Mouse (Mus musculus) kidney, adult 2 months (tissue): ENCODE measurements around the gene Insr. TPM values are rescaled to one million over a fixed set of nuclear protein-coding genes. Genes with fewer than 3 reads are reported as not detected.
"Not testable (repeated sequence)": the region's sequence is repeated elsewhere in the genome, so short reads cannot be mapped to it uniquely, and the experiment has no call there.

Source experiments
- DNase-seq: peaks from one replicate; pipeline ENCODE4 v3.0.0; 2021
- H3K27ac ChIP-seq: fragments of 200-500 bp; 2 replicates; pipeline ENCODE4 v1.5.1; 2012; ENCODE audit warnings: low read depth, low read length, control low read depth, inconsistent platforms; ENCODE audit not compliant: insufficient read depth
- H3K27me3 ChIP-seq: fragments of 200-500 bp; replicated peaks from 2 replicates; pipeline ENCODE4 v1.6.1; 2012; ENCODE audit warnings: mild to moderate bottlenecking, moderate library complexity, low read length, inconsistent platforms; ENCODE audit not compliant: control insufficient read depth, insufficient read depth
- H3K36me3 ChIP-seq: fragments of 200-500 bp; 2 replicates; pipeline ENCODE4 v1.6.1; 2012; ENCODE audit warnings: mild to moderate bottlenecking, moderate library complexity, low read length, inconsistent platforms; ENCODE audit not compliant: control insufficient read depth, insufficient read depth
- H3K4me1 ChIP-seq: fragments of 200-500 bp; 2 replicates; pipeline ENCODE4 v1.6.1; 2011; ENCODE audit warnings: low read length; ENCODE audit not compliant: control insufficient read depth, insufficient read depth
- H3K4me3 ChIP-seq: fragments of 200-500 bp; 2 replicates; pipeline ENCODE4 v1.5.1; 2011; ENCODE audit warnings: mild to moderate bottlenecking, low read depth, low read length, control low read depth; ENCODE audit not compliant: insufficient read depth
- CTCF ChIP-seq: fragments of 200-500 bp; conservative IDR thresholded peaks from 2 replicates; pipeline ENCODE4 v1.5.1; 2011; ENCODE audit warnings: low read depth, mild to moderate bottlenecking, control low read depth, low read length, moderate library complexity, mixed read lengths; ENCODE audit not compliant: insufficient read depth, insufficient read length
- POLR2A ChIP-seq: fragments of 200-500 bp; IDR thresholded peaks from one replicate; pipeline ENCODE4 v1.6.1; 2011; ENCODE audit warnings: low read depth, low read length, control low read depth
- WGBS: fragments of 180-500 bp; shearing (Covaris S2); methylation state at CpG from one replicate; pipeline ENCODE4 v1.1.7; 2018; 5-methylcytosine and 5-hydroxymethylcytosine counted together
- polyA plus RNA-seq: library from polyadenylated mRNA; depleted of rRNA; stranded (reverse); fragments of >200 nt; gene quantifications from 2 replicates; pipeline ENCODE4 v1.2.3, GENCODE M21; 2012; rRNA removed

Insr gene
- polyA plus RNA-seq: 26.8 and 33.7 TPM in 2 replicates

DNA sequence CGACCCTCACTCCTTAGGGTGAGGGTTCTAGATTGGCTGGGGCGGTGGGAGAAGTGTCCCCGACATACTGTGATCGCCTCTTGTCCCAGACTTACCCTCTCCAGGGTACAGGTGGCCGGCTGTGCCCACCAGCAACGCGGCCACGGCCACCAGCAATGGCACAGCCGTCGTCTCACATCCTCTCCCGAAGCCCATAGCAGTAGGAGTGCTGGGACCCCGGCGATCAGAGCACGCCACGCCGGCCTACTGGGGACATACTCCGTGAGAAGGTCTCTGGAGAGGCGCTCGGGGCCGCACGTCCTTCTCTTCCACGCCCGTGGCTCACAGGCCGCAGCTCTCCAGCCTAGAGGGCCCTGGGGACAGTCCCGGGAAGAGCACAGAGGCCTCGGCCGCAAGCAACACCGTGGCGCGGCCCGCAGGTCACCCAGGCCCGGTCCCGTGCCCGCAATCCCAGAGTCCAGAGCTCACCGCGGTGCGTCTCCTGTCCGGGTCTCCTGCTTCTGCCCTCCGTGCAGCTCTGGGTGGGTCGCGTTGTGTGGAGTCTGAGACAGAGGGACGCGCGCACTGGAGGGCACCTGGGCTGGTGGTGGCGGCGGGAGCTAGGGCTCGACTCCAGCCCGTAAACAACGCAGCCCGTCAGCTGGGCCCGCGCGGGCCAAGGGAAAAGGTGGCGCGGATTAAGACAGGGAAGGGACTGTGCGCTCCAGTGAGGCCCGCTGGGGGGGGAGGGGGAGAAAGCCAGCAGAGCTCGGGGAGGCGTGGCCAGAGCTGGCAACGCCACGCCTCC lies at the start of gene Insr:
Gene Insr, minus strand, starts transcription at position 684 of the 787 bp plus-strand sequence.
- Histone ChIP-seq H3K4me3 (peak within 1 kb of the TSS; percentile 96), H3K27me3 (no peaks in the 10 kb centered on the region), H3K36me3 (no peaks in the 10 kb centered on the region), H3K27ac (peak within 1 kb of the TSS; percentile 96), H3K4me1 (peaks cover 32% of the 10 kb centered on the region)
- no peak for TF ChIP-seq CTCF
- TF ChIP-seq POLR2A: peak; percentile 71
- under 1% methylated on average over 61 of the region's 61 CpGs for WGBS
- peak; percentile 97 for DNase-seq

DNA sequence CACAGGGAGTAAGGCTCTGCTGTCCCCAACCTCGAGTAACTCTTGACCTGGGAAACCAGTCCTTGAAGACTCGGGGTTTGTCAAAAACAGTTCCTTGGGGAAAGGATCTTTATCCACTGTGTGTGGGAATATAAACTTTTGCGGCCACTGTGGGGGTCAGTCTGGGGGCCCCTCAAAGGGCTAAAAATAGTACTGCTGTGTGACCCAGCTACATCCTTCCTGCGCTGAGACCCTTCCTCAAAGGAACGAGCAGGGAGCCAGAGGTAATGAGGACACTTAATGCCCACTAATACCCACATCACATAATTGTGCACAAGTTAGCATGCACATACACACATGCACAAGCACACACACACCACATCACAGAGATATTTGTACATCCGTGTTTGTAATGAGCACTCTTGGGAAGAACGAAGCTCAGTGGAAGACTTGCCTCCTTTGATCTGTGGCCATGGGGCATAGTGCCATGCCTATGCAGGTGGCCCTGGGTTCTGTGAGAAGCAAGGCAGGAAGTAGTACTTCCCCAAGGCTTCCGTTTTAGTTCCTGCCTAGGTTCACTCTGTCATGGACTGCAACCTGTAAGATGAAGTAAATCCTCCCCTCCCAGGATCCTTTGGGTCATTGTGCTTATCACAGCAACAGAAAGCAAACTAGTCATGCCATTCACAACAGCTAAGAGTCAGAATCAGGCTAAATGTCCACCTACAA lies 48.3 kb upstream of the Insr start:
- Histone ChIP-seq H3K4me1 (peaks cover 2% of the 10 kb centered on the region; the same call in 1 of the 2 replicates), H3K4me3 (no peak overlapping the region), H3K36me3 (no peaks in the 10 kb centered on the region), H3K27ac (no peak overlapping the region), H3K27me3 (no peaks in the 10 kb centered on the region)
- TF ChIP-seq CTCF (no peak), POLR2A (no peak)
- WGBS: 57% methylated on average over 8 of the region's 8 CpGs
- peak; percentile 28 for DNase-seq

DNA sequence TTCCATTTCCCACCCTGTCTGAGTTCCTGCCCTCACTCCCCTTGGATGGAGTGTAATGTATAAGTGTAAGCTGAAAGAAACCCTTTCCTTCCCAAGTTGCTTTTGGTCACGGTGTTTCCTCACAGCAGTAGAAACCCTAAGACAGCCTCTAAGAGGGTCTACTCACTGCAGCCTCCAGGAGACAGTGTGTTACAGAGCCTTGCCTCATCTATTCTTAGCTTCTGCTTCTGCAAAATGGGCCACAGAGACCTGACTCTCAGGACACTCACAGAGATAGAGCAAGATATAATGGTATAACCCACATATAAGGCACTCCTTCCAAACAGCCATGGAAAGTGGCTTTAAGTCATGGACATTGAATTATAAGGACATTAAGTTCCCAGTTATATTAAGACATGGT lies 47.6 kb upstream of the Insr start:
- Histone ChIP-seq H3K4me3 (no peak overlapping the region), H3K27me3 (no peaks in the 10 kb centered on the region), H3K4me1 (peaks cover 2% of the 10 kb centered on the region; the same call in 1 of the 2 replicates), H3K36me3 (no peaks in the 10 kb centered on the region), H3K27ac (no peak overlapping the region)
- TF ChIP-seq POLR2A (no peak), CTCF (no peak)
- 97% methylated on average over 1 of the region's 1 CpGs for WGBS
- DNase-seq: no peak

DNA sequence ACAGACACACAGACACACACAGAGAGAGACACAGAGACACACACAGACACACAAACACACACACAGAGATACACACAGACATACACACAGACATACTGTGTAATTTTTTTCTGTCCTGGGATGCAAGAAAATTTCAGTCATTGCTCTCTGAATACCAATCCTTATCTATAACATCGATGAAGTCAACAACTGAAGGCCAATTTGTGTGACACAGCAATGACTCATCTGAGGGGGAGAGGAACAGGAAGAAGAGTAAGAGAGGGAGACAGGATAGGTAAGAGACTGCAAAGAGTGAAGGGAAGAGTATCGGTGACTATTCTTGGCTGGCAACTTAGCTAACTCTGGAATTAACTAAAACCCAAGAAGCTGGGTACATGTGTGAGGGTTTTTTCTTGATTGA lies 44.8 kb upstream of the Insr start:
- H3K4me1 ChIP-seq: peaks cover 2% of the 10 kb centered on the region; the same call in 1 of the 2 replicates
- H3K27ac ChIP-seq: no peak overlapping the region
- 87% methylated on average over 2 of the region's 2 CpGs for WGBS

DNA sequence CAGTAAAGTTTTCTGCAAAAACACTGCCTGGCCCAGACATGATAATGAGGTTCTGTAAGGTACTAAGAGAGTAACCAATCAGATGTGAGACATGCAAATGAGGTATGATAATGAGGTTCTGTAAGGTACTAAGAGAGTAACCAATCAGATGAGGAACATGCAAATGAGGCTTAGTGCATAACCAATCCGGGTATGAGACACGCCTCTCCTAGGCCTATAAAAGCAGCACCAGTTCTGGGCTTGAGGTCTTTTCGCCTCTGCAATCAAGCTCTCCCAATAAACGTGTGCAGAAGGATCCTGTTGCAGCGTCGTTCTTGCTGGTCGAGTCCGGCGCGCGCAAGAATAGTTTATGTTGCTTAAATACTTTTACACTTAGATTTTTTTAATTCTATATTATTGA lies 39.9 kb upstream of the Insr start:
- DNase-seq, H3K4me3 ChIP-seq, H3K36me3 ChIP-seq, H3K27ac ChIP-seq, H3K27me3 ChIP-seq, H3K4me1 ChIP-seq: not testable (repeated sequence)
- WGBS: 94% methylated on average over 10 of the region's 11 CpGs

More for the DNA sequence above, 44.8 kb upstream of the Insr start:
- TF ChIP-seq CTCF (no peak), POLR2A (no peak)
- no peaks in the 10 kb centered on the region for H3K27me3 ChIP-seq
- no peak overlapping the region for H3K4me3 ChIP-seq
- DNase-seq: no peak
- H3K36me3 ChIP-seq: no peaks in the 10 kb centered on the region

DNA sequence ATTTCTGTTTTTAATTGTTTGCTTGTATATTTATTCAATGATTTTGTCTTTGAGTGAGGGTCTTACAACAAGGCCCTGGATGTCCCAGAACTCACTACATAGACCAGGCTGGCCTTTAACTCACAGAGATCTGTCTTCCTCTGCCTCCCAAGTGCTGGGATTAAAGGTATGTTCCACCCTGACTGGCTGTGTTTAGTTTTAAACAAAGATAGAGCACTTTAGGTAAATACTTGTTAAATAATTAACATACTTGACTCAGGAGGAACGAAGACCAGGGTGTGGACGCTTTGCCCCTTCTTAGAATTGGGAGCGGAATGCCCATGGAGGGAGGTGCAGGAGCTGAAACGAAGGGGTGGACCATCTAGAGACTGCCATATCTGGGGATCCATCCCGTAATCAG lies 37.2 kb upstream of the Insr start:
- Histone ChIP-seq H3K27me3 (no peaks in the 10 kb centered on the region), H3K36me3 (no peaks in the 10 kb centered on the region), H3K4me3 (no peak overlapping the region), H3K27ac (no peak overlapping the region), H3K4me1 (no peaks in the 10 kb centered on the region)
- whole genome bisulfite sequencing: 69% methylated on average over 5 of the region's 5 CpGs
- DNase-seq: no peak
- no peak for TF ChIP-seq POLR2A
- no peak for TF ChIP-seq CTCF

DNA sequence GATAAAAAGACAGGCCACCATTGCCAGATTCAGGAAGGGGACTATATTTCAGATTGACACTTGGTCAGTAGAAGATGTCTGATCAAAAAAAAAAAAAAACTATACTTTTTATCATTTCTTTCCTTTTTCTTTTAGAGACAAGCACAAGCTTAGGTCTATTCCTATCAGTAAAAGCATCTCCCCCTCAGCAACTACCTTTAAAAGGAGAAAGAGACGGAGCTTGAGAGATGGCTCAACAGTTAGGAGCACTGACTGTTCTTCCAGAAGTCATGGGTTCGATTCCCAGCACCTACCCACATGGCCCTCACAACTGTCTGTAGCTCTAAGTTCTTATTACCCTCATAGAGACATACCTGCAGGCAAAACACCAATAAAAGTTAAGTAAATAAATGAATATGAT lies 34.9 kb upstream of the Insr start:
- Histone ChIP-seq H3K36me3 (no peaks in the 10 kb centered on the region), H3K27ac (no peak overlapping the region), H3K4me3 (no peak overlapping the region), H3K27me3 (no peaks in the 10 kb centered on the region), H3K4me1 (no peaks in the 10 kb centered on the region)
- no peak for TF ChIP-seq POLR2A
- no peak for TF ChIP-seq CTCF
- DNase-seq: no peak
- WGBS: 84% methylated on average over 2 of the region's 2 CpGs
